Mouse (Mus musculus) liver, embryonic 11.5 days (tissue): ENCODE measurements around the gene Bik. TPM values are rescaled to one million over a fixed set of nuclear protein-coding genes. Genes with fewer than 3 reads are reported as not detected.

Experiments
- ATAC-seq: fragments of 200-750 bp; cut with Nextera tagmentation; replicated peaks from 2 replicates; pipeline ENCODE4 v1.8.0; 2017; ENCODE audit warnings: moderate number of reproducible peaks, mild to moderate bottlenecking, moderate TSS enrichment, moderate library complexity; ENCODE audit not compliant: low FRiP score
- DNase-seq: peaks from one replicate; pipeline ENCODE4 v3.0.0-alpha.2; 2017; ENCODE audit warnings: low spot score
- H3K27ac ChIP-seq: fragments of 300-500 bp; sonication (generic); 2 replicates; pipeline ENCODE4 v1.5.1; 2014; ENCODE audit warnings: mild to moderate bottlenecking, low read depth, low read length, control low read depth
- H3K27me3 ChIP-seq: fragments of 300-500 bp; sonication (generic); replicated peaks from 2 replicates; pipeline ENCODE4 v1.6.1; 2014; ENCODE audit warnings: low read length, mixed read lengths; ENCODE audit not compliant: control insufficient read depth, insufficient read depth
- H3K36me3 ChIP-seq: fragments of 300-500 bp; sonication (generic); 2 replicates; pipeline ENCODE4 v1.6.1; 2014; ENCODE audit warnings: mild to moderate bottlenecking, low read length, moderate library complexity, mixed read lengths; ENCODE audit not compliant: control insufficient read depth, insufficient read depth
- H3K4me1 ChIP-seq: fragments of 300-500 bp; sonication (generic); replicated peaks from 2 replicates; pipeline ENCODE4 v1.6.1; 2014; ENCODE audit warnings: low read length, mixed read lengths; ENCODE audit not compliant: control insufficient read depth, insufficient read depth
- H3K4me2 ChIP-seq: fragments of 300-500 bp; sonication (generic); 2 replicates; pipeline ENCODE4 v1.6.1; 2014; ENCODE audit warnings: mild to moderate bottlenecking, control low read depth, moderate library complexity
- H3K4me3 ChIP-seq: fragments of 300-500 bp; sonication (generic); 2 replicates; pipeline ENCODE4 v1.5.1; 2014; ENCODE audit warnings: low read depth, low read length, control low read depth
- H3K9ac ChIP-seq: fragments of 300-500 bp; sonication (generic); 2 replicates; pipeline ENCODE4 v1.6.1; 2014; ENCODE audit warnings: low read depth, low read length, control low read depth
- H3K9me3 ChIP-seq: fragments of 300-500 bp; sonication (generic); 2 replicates; pipeline ENCODE4 v1.6.1; 2016; ENCODE audit warnings: low read length, inconsistent platforms, mixed read lengths; ENCODE audit not compliant: control insufficient read depth
- WGBS: fragments of 180-500 bp; shearing (Covaris S2); extraction: QIAGEN DNeasy Blood & Tissue Kit; methylation state at CpG from one replicate; pipeline ENCODE4 v1.1.7; 2014; 5-methylcytosine and 5-hydroxymethylcytosine counted together
- polyA plus RNA-seq: library from polyadenylated mRNA; unstranded; fragments of >200 nt; fragmentation: Nextera tagmentation; extraction: Ambion mirVana; gene quantifications from 2 replicates; pipeline ENCODE4 v1.2.1, GENCODE M21; 2014

Bik gene
- polyA plus RNA-seq, 1 experiment from 2014 or later = 4.0 TPM

GRCm38 (mm10) chr15:83489471-83489870 lies 37.2 kb upstream of the Bik start:
- no peak overlapping the region for H3K4me2 ChIP-seq
- 93% methylated on average over 20 of the region's 20 CpGs for WGBS
- no peaks in the 10 kb centered on the region for H3K4me1 ChIP-seq
- DNase-seq (no peak), ATAC-seq (no peak)
- no peaks in the 10 kb centered on the region for H3K9me3 ChIP-seq
- no peak overlapping the region for H3K27ac ChIP-seq
- no peak overlapping the region for H3K4me3 ChIP-seq
- no peak overlapping the region for H3K9ac ChIP-seq
- no peaks in the 10 kb centered on the region; the same call in 1 of the 2 replicates for H3K36me3 ChIP-seq
- no peaks in the 10 kb centered on the region for H3K27me3 ChIP-seq

DNA sequence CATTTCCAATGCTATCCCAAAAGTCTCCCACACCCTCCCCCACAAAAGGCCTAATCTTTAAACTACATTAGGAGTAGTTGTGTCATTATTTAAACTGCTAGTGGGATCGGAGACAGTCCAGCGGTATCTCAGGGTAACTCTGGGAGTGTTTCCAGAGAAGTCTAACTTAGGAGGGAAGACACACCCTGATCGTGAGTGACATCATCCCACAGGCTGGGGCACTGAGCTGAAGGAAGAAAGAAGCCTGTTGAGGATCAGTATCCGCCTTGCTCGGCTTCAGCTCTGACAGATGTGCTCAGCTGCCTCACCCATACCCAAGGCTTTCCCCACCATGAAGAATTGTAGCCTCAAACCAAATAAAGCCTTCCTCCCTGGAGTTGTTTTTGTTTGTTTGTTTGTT lies 34.8 kb upstream of the Bik start:
- H3K9ac ChIP-seq = no peak overlapping the region
- H3K4me3 ChIP-seq = no peak overlapping the region
- no peak overlapping the region for H3K4me2 ChIP-seq
- DNase-seq (no peak), ATAC-seq (no peak)
- no peak overlapping the region for H3K27ac ChIP-seq
- peaks cover 10% of the 10 kb centered on the region; the same call in 1 of the 2 replicates for H3K4me1 ChIP-seq
- H3K9me3 ChIP-seq = no peaks in the 10 kb centered on the region
- WGBS = 76% methylated on average over 5 of the region's 5 CpGs
- no peaks in the 10 kb centered on the region for H3K27me3 ChIP-seq
- no peaks in the 10 kb centered on the region; the same call in 1 of the 2 replicates for H3K36me3 ChIP-seq

- H3K9me3 ChIP-seq = no peaks in the 10 kb centered on the region
- H3K4me1 ChIP-seq = peaks cover 10% of the 10 kb centered on the region; the same call in 1 of the 2 replicates
- H3K27me3 ChIP-seq = no peaks in the 10 kb centered on the region
- no peak for DNase-seq
- H3K27ac ChIP-seq = no peak overlapping the region
- no peaks in the 10 kb centered on the region; the same call in 1 of the 2 replicates for H3K36me3 ChIP-seq
- no peak overlapping the region for H3K4me3 ChIP-seq
- WGBS = 80% methylated on average over 7 of the region's 7 CpGs
- no peak overlapping the region for H3K9ac ChIP-seq
- no peak overlapping the region for H3K4me2 ChIP-seq
- ATAC-seq = no peak
These were observed 32.6 kb upstream of the Bik start for GRCm38 (mm10) chr15:83493856-83494571.

GRCm38 (mm10) chr15:83494572-83494920 lies 32.1 kb upstream of the Bik start:
- Histone ChIP-seq H3K4me1 (peaks cover 10% of the 10 kb centered on the region; the same call in 1 of the 2 replicates), H3K27me3 (no peaks in the 10 kb centered on the region), H3K9me3 (no peaks in the 10 kb centered on the region), H3K9ac (no peak overlapping the region), H3K27ac (0 out of 2 replicates have a peak overlapping the region, but pooled peaks have one; percentile 5), H3K4me3 (no peak overlapping the region), H3K36me3 (no peaks in the 10 kb centered on the region; the same call in 1 of the 2 replicates), H3K4me2 (no peak overlapping the region)
- no peak for DNase-seq
- WGBS = 74% methylated on average over 6 of the region's 6 CpGs
- ATAC-seq = no peak

DNA sequence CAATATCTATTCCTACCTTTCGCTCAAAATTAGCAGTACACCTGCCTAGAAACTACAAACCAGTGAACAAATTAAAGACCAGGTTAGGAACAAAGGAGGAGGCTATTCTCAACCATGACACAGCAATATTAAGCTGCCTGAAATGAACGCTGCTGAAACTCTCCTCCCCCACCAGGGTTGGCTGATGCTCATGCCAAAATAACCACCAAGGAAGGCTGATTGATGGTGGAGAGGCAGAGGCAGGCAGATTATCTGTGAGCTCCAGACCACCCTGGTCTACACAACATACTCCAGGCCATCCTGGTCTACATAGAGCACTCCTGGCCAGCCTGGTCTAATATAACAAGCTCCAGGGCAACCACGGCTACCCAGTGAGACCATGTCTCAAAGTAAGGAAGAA lies 31.5 kb upstream of the Bik start:
- ATAC-seq = peak; percentile 32; the same call in 1 of the 2 replicates
- Histone ChIP-seq H3K36me3 (no peaks in the 10 kb centered on the region; the same call in 1 of the 2 replicates), H3K4me3 (no peak overlapping the region), H3K9ac (no peak overlapping the region), H3K4me2 (no peak overlapping the region), H3K27me3 (no peaks in the 10 kb centered on the region), H3K9me3 (no peaks in the 10 kb centered on the region), H3K4me1 (peaks cover 10% of the 10 kb centered on the region; the same call in 1 of the 2 replicates), H3K27ac (0 out of 2 replicates have a peak overlapping the region, but pooled peaks have one; percentile 5)
- no peak for DNase-seq
- 81% methylated on average over 3 of the region's 3 CpGs for WGBS

DNA sequence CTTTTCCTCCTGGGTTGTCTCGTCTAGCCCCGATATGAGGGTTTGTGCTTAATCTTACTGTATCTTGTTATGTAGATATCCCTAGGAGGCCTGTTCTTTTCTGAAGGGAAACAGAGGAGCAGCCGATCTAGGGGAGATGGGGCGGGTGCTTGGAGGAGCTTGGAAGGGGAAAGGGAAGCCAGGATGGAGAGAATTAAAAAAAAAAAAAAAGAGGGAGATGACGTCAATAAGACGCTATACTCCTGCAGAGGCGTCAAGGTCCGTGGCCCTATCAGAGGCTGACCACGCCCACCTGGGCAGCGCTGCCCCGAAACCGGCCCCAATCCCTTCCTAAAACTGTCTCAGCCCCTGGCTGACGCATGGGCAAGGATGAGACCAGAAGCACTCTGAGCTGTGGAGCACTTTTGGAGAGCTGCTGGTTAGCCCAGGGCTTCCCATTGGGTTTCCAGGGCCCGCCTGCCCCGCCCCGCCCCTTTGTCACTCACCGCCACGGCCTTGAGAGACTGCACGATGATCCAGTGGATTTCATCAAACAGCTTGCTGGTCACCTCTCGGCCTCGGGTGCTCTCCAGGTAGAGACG lies 30.8 kb upstream of the Bik start:
- no peaks in the 10 kb centered on the region for H3K27me3 ChIP-seq
- no peak for DNase-seq

DNA sequence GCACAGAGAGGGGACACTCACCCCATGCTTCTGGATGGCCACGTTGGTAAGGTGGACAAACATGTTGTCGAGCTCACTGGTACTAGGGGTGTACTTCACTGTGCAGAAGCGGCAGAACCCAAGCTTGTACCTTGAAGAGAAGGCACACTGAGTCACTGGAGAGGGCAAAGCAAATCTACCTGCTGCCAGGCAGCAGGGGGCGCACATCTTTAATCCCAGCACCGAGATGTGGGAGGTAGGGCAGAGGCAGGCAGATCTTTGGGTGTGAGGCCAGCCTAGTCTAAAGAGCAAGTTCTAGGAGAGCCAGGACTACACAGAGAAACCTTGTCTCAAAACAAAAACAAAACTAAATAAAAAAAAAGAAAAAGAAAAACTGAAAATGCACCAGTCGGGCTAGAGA lies 29.4 kb upstream of the Bik start:
- ATAC-seq (no peak), DNase-seq (no peak)
- no peak overlapping the region for H3K9ac ChIP-seq
- peaks cover 10% of the 10 kb centered on the region; the same call in 1 of the 2 replicates for H3K4me1 ChIP-seq
- no peaks in the 10 kb centered on the region for H3K27me3 ChIP-seq
- H3K4me2 ChIP-seq = no peak overlapping the region
- no peaks in the 10 kb centered on the region for H3K36me3 ChIP-seq
- 90% methylated on average over 6 of the region's 6 CpGs for WGBS
- no peaks in the 10 kb centered on the region for H3K9me3 ChIP-seq
- no peak overlapping the region for H3K27ac ChIP-seq
- no peak overlapping the region for H3K4me3 ChIP-seq

More for the DNA sequence above, 30.8 kb upstream of the Bik start:
- Histone ChIP-seq H3K4me1 (peaks cover 10% of the 10 kb centered on the region; the same call in 1 of the 2 replicates), H3K9me3 (no peaks in the 10 kb centered on the region), H3K36me3 (no peaks in the 10 kb centered on the region; the same call in 1 of the 2 replicates), H3K27ac (no peak overlapping the region), H3K4me3 (peak overlapping the region; percentile 5; the same call in 1 of the 2 replicates), H3K9ac (no peak overlapping the region), H3K4me2 (peak overlapping the region; percentile 48)
- WGBS = 61% methylated on average over 22 of the region's 22 CpGs
- ATAC-seq = peak; percentile 49; the same call in 1 of the 2 replicates

GRCm38 (mm10) chr15:83499211-83499755 lies 27.4 kb upstream of the Bik start:
- ATAC-seq (no peak), DNase-seq (no peak)
- WGBS = 80% methylated on average over 10 of the region's 10 CpGs
- Histone ChIP-seq H3K27ac (no peak overlapping the region), H3K36me3 (no peaks in the 10 kb centered on the region), H3K9ac (no peak overlapping the region), H3K27me3 (no peaks in the 10 kb centered on the region), H3K4me2 (no peak overlapping the region), H3K4me1 (peaks cover 10% of the 10 kb centered on the region; the same call in 1 of the 2 replicates), H3K9me3 (no peaks in the 10 kb centered on the region), H3K4me3 (no peak overlapping the region)
